Mouse (Mus musculus) cerebellum, adult 2 months (tissue): ENCODE measurements around the gene Trim24. TPM values are rescaled to one million over a fixed set of nuclear protein-coding genes. Genes with fewer than 3 reads are reported as not detected.
"Not testable (repeated sequence)": the region's sequence is repeated elsewhere in the genome, so short reads cannot be mapped to it uniquely, and the experiment has no call there.

Experiments
- DNase-seq, 2 experiments: peaks; one replicate each; pipeline ENCODE4 v3.0.0; 2021
- H3K27ac ChIP-seq: fragments of 200-500 bp; 2 replicates; pipeline ENCODE4 v1.5.1; 2012; ENCODE audit warnings: low read length, control low read depth, inconsistent platforms; ENCODE audit not compliant: insufficient read depth
- H3K27me3 ChIP-seq: fragments of 200-500 bp; 2 replicates; pipeline ENCODE4 v1.6.1; 2012; ENCODE audit warnings: inconsistent platforms, mild to moderate bottlenecking, low read length, moderate library complexity; ENCODE audit not compliant: control insufficient read depth, insufficient read depth
- H3K4me1 ChIP-seq: fragments of 200-500 bp; 2 replicates; pipeline ENCODE4 v1.6.1; 2011; ENCODE audit warnings: low read length; ENCODE audit not compliant: control insufficient read depth, insufficient read depth
- H3K4me3 ChIP-seq: fragments of 200-500 bp; replicated peaks from 2 replicates; pipeline ENCODE3; 2011; ENCODE audit warnings: mild to moderate bottlenecking, low read depth, low read length, control low read depth; ENCODE audit not compliant: insufficient read depth
- CTCF ChIP-seq: fragments of 200-500 bp; IDR thresholded peaks from 2 replicates; pipeline ENCODE4 v1.5.1; 2011; ENCODE audit warnings: low read depth, mild to moderate bottlenecking, control low read depth, low read length, moderate library complexity, borderline replicate concordance; ENCODE audit not compliant: insufficient read depth
- POLR2A ChIP-seq: fragments of 200-500 bp; IDR thresholded peaks from 2 replicates; pipeline ENCODE4 v1.6.1; 2011; ENCODE audit warnings: low read length, control low read depth, borderline replicate concordance; ENCODE audit not compliant: insufficient read depth
- WGBS: fragments of 180-500 bp; shearing (Covaris S2); methylation state at CpG from one replicate; pipeline ENCODE4 v1.1.7; 2018; 5-methylcytosine and 5-hydroxymethylcytosine counted together
- polyA plus RNA-seq: library from polyadenylated mRNA; depleted of rRNA; stranded (reverse); fragments of >200 nt; gene quantifications from 2 replicates; pipeline ENCODE4 v1.2.3, GENCODE M21; 2012

Gene Trim24
- polyA plus RNA-seq, 1 experiment = 19.2 TPM

- TF ChIP-seq POLR2A (no peak), CTCF (no peak)
- H3K4me1 ChIP-seq = no peaks in the 10 kb centered on the region
- DNase-seq = no peak
- H3K4me3 ChIP-seq = no peak overlapping the region
- WGBS = 91% methylated on average over 1 of the region's 1 CpGs
- H3K27me3 ChIP-seq = no peaks in the 10 kb centered on the region
- no peak overlapping the region for H3K27ac ChIP-seq
Observed at GRCm38 (mm10) chr6:37833691-37834090, 36.9 kb upstream of the Trim24 start.

GRCm38 (mm10) chr6:37836951-37837565 is 33.6 kb upstream of the Trim24 start:
- not testable (repeated sequence) for H3K4me3 ChIP-seq, H3K27ac ChIP-seq, H3K27me3 ChIP-seq, DNase-seq, H3K4me1 ChIP-seq
- 83% methylated on average over 2 of the region's 2 CpGs for WGBS

- no peak overlapping the region for H3K4me3 ChIP-seq
- 90% methylated on average over 5 of the region's 5 CpGs for WGBS
- no peak overlapping the region for H3K27ac ChIP-seq
- DNase-seq = no peak
- no peaks in the 10 kb centered on the region for H3K4me1 ChIP-seq
- TF ChIP-seq CTCF (no peak), POLR2A (no peak)
- no peaks in the 10 kb centered on the region for H3K27me3 ChIP-seq
Observed at GRCm38 (mm10) chr6:37842779-37843605, 27.6 kb upstream of the Trim24 start.

- Histone ChIP-seq H3K27ac (no peak overlapping the region), H3K27me3 (no peaks in the 10 kb centered on the region), H3K4me1 (no peaks in the 10 kb centered on the region), H3K4me3 (no peak overlapping the region)
- no peak for DNase-seq
- 88% methylated on average over 8 of the region's 8 CpGs for WGBS
- TF ChIP-seq POLR2A (no peak), CTCF (no peak)
Observed at GRCm38 (mm10) chr6:37843647-37844273, 26.9 kb upstream of the Trim24 start.

GRCm38 (mm10) chr6:37844947-37845346 is 25.7 kb upstream of the Trim24 start:
- H3K4me1 ChIP-seq = not testable (repeated sequence)

GRCm38 (mm10) chr6:37847531-37847930 is 23.1 kb upstream of the Trim24 start:
- H3K4me1 ChIP-seq, H3K27me3 ChIP-seq, DNase-seq, H3K27ac ChIP-seq, H3K4me3 ChIP-seq: not testable (repeated sequence)
- WGBS = 79% methylated on average over 4 of the region's 4 CpGs

More at GRCm38 (mm10) chr6:37844947-37845346, 25.7 kb upstream of the Trim24 start:
- H3K27ac ChIP-seq, DNase-seq, H3K4me3 ChIP-seq, H3K27me3 ChIP-seq: not testable (repeated sequence)
- WGBS = 88% methylated on average over 6 of the region's 6 CpGs

- no peak for DNase-seq
- Histone ChIP-seq H3K27ac (no peak overlapping the region), H3K4me3 (no peak overlapping the region), H3K4me1 (no peaks in the 10 kb centered on the region), H3K27me3 (no peaks in the 10 kb centered on the region)
- TF ChIP-seq CTCF (no peak), POLR2A (no peak)
- WGBS = 82% methylated on average over 2 of the region's 2 CpGs
Observed at GRCm38 (mm10) chr6:37851352-37851751, 19.3 kb upstream of the Trim24 start.

GRCm38 (mm10) chr6:37853289-37853688 is 17.3 kb upstream of the Trim24 start:
- DNase-seq = no peak
- Histone ChIP-seq H3K27me3 (no peaks in the 10 kb centered on the region), H3K4me1 (no peaks in the 10 kb centered on the region), H3K27ac (no peak overlapping the region), H3K4me3 (no peak overlapping the region)
- WGBS = 93% methylated on average over 2 of the region's 2 CpGs
- TF ChIP-seq CTCF (no peak), POLR2A (no peak)
